In the genomic region with DNA sequence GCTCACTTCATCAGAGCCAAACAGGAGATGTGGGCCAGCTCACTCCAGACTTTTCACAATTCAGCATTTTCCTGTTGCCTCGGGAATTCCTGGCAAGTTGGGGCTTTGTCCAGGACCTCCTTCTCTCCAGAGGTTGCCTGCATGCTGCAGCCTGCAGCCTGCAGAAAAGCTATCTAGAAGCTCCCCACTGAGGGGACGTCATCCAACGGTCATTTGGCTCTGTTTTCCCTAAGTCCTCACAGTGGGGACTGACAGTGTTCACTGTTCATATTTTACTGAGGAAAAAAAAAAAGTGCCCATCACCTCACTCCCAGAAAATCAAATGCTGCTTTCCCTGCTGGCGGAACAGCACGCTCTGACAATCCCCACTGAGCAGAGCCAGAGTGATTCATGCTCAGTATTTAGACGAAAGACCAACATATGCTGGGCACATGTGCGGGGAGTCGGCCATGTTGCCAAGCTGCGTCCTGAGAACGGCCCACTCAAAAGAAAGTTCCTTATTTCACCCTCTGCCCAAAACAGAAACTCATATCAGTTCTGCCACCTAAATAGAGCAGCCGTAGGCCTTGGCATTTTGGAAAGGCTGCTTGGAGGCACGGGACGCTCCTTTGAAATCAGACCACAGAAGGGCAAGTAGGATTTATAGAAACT, we compare ENCODE assay signal across 8 mouse cellular contexts.
DNase-seq lines count a peak whose midpoint lies in the region; ATAC-seq lines count a peak whose summit lies in the region.

No protein-coding gene starts in this region.

- H3K27ac ChIP-seq in forebrain, embryonic 16.5 days (ENCODE audit: low read length), result peak overlapping the region; percentile 69
- H3K27ac ChIP-seq in neural tube, embryonic 12.5 days, result no peak overlapping the region

- H3K4me2 ChIP-seq in forebrain, embryonic 16.5 days (ENCODE audit: low read length), result peak overlapping the region; percentile 1; the same call in 1 of the 2 replicates
- H3K4me2 ChIP-seq in neural tube, embryonic 12.5 days (replicated peaks), result peak overlapping the region; percentile 18

- DNase-seq in gastrocnemius, postnatal 25 days, result peak; percentile 37
- DNase-seq in gastrocnemius, postnatal 4 days (ENCODE audit: low spot score in 2 of 2), result no peak
- DNase-seq in cerebellum, adult 18-20 months, result peak; percentile 23 to 33
- DNase-seq in layer of hippocampus, adult 8-10 months (ENCODE audit: low spot score in 2 of 2), result peak; percentile 82 to 88
- no peak for DNase-seq in spleen, postnatal 4 days (ENCODE audit: low spot score in 2 of 2)
- no peak for DNase-seq in thymus, adult 18-20 months

- no peaks in the 10 kb centered on the region for H3K9me3 ChIP-seq in forebrain, embryonic 16.5 days (ENCODE audit: control insufficient read depth, low read length)
- no peaks in the 10 kb centered on the region for H3K9me3 ChIP-seq in neural tube, embryonic 12.5 days

- peak; percentile 66 for ATAC-seq in forebrain, embryonic 16.5 days
- 0 out of 2 replicates have a peak, but pooled peaks have one; percentile 62 for ATAC-seq in neural tube, embryonic 12.5 days (ENCODE audit: low FRiP score, low read depth)

- H3K9ac ChIP-seq in forebrain, embryonic 16.5 days (replicated peaks; ENCODE audit: low read depth, low read length), result no peak overlapping the region
- H3K9ac ChIP-seq in neural tube, embryonic 12.5 days, result no peak overlapping the region

- H3K4me1 ChIP-seq in forebrain, embryonic 16.5 days (replicated peaks; ENCODE audit: control insufficient read depth, insufficient read depth, low read length), result peaks cover 28% of the 10 kb centered on the region
- peaks cover 40% of the 10 kb centered on the region for H3K4me1 ChIP-seq in neural tube, embryonic 12.5 days

- WGBS in forebrain, embryonic 16.5 days, result 15% methylated on average over 13 of the region's 13 CpGs
- 24% methylated on average over 13 of the region's 13 CpGs for WGBS in neural tube, embryonic 12.5 days

- no peaks in the 10 kb centered on the region for H3K27me3 ChIP-seq in forebrain, embryonic 16.5 days (replicated peaks; ENCODE audit: control insufficient read depth, insufficient read depth, low read length)
- 0 out of 2 replicates have a peak, but pooled peaks cover 4% of the 10 kb centered on the region for H3K27me3 ChIP-seq in neural tube, embryonic 12.5 days (replicated peaks)

- H3K36me3 ChIP-seq in forebrain, embryonic 16.5 days (ENCODE audit: control insufficient read depth, insufficient read depth), result no peaks in the 10 kb centered on the region
- no peaks in the 10 kb centered on the region for H3K36me3 ChIP-seq in neural tube, embryonic 12.5 days

- no peak overlapping the region for H3K4me3 ChIP-seq in forebrain, embryonic 16.5 days (replicated peaks; ENCODE audit: low read length)
- H3K4me3 ChIP-seq in neural tube, embryonic 12.5 days, result no peak overlapping the region

Comparison
In these comparisons a context has a peak if more than half of its experiments do, and no peak if none do; other contexts are left out.
1. DNase-seq: peak in gastrocnemius, postnatal 25 days (single experiment), cerebellum, adult 18-20 months (2 of 2) and layer of hippocampus, adult 8-10 months (2 of 2); none in gastrocnemius, postnatal 4 days (0 of 2), spleen, postnatal 4 days (0 of 2) and thymus, adult 18-20 months (0 of 2).